Mouse (Mus musculus) spleen, adult 2 months (tissue): ENCODE results near the gene Fastk. TPM values are rescaled to one million over a fixed set of nuclear protein-coding genes. Genes with fewer than 3 reads are reported as not detected.
A peak's percentile ranks its signal among the peaks of the same experiment; 100 is the strongest.

Experiments used
- DNase-seq, 2 experiments: peaks; one replicate each; pipeline versions ENCODE4 v3.0.0 to v3.0.0-alpha.2; 2012 to 2021; ENCODE audit warnings: low spot score in 2 of 2, low read depth in 1 of 2
- H3K27ac ChIP-seq: fragments of 200-500 bp; 2 replicates; pipeline ENCODE4 v1.5.1; 2012; ENCODE audit warnings: low read length, inconsistent platforms; ENCODE audit not compliant: insufficient read depth
- H3K27me3 ChIP-seq: fragments of 200-500 bp; 2 replicates; pipeline ENCODE4 v1.6.1; 2012; ENCODE audit warnings: mild to moderate bottlenecking, moderate library complexity, low read length, inconsistent platforms; ENCODE audit not compliant: control insufficient read depth, insufficient read depth
- H3K36me3 ChIP-seq: fragments of 200-500 bp; 2 replicates; pipeline ENCODE4 v1.6.1; 2012; ENCODE audit warnings: mild to moderate bottlenecking, low read length, inconsistent platforms; ENCODE audit not compliant: control insufficient read depth, insufficient read depth
- H3K4me1 ChIP-seq: fragments of 200-500 bp; 2 replicates; pipeline ENCODE4 v1.6.1; 2011; ENCODE audit warnings: inconsistent platforms; ENCODE audit not compliant: control insufficient read depth, insufficient read depth, insufficient read length
- H3K4me3 ChIP-seq: fragments of 200-500 bp; 2 replicates; pipeline ENCODE4 v1.5.1; 2011; ENCODE audit warnings: mild to moderate bottlenecking, inconsistent platforms; ENCODE audit not compliant: insufficient read depth, insufficient read length; ENCODE audit errors: extremely low read depth
- CTCF ChIP-seq: fragments of 200-500 bp; IDR thresholded peaks from 2 replicates; pipeline ENCODE4 v1.5.1; 2011; ENCODE audit warnings: mild to moderate bottlenecking, inconsistent platforms; ENCODE audit not compliant: insufficient read depth, insufficient read length, insufficient replicate concordance; ENCODE audit errors: extremely low read depth
- POLR2A ChIP-seq: fragments of 200-500 bp; IDR thresholded peaks from 2 replicates; pipeline ENCODE4 v1.6.1; 2011; ENCODE audit warnings: low read depth, low read length, inconsistent platforms
- WGBS: fragments of 180-500 bp; shearing (Covaris S2); methylation state at CpG from one replicate; pipeline ENCODE4 v1.1.7; 2018; 5-methylcytosine and 5-hydroxymethylcytosine counted together
- polyA plus RNA-seq: library from polyadenylated mRNA; depleted of rRNA; stranded (reverse); fragments of >200 nt; gene quantifications from 2 replicates; pipeline ENCODE4 v1.2.3, GENCODE M21; 2012

The Fastk gene
- polyA plus RNA-seq, 1 experiment, result 170 TPM

DNA sequence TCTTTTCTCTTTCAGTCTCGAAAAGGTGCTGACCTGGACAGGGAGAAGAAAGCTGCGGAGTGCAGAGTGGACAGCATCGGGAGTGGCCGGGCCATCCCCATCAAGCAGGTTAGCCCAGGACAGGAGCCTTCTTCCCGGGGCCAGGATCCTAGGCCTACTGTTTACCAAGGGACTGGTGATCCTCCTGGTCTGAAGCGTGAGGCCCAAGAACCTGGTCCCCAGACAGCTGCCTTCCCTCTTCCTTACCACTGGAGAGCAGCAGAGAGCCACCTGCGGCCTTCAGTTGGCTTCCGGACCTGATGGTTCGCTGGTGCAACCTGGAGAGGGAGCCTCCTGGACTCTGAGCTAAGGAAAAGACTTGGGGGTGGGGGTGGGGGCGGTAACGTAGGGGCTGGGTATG, 38.2 kb upstream of the Fastk start:
- no peaks in the 10 kb centered on the region for H3K4me1 ChIP-seq
- WGBS, result 56% methylated on average over 11 of the region's 11 CpGs
- no peaks in the 10 kb centered on the region for H3K27me3 ChIP-seq
- H3K27ac ChIP-seq, result no peak overlapping the region
- TF ChIP-seq CTCF (peak; percentile 75; the same call in 1 of the 2 replicates), POLR2A (no peak)
- DNase-seq, result peak; percentile 9 to 29
- H3K36me3 ChIP-seq, result peaks cover 30% of the 10 kb centered on the region
- no peak overlapping the region for H3K4me3 ChIP-seq

GRCm38 (mm10) chr5:24482247-24483079, 37.4 kb upstream of the Fastk start:
- no peak for DNase-seq
- no peaks in the 10 kb centered on the region for H3K4me1 ChIP-seq
- peaks cover 31% of the 10 kb centered on the region for H3K36me3 ChIP-seq
- H3K27ac ChIP-seq, result no peak overlapping the region
- TF ChIP-seq POLR2A (no peak), CTCF (no peak; the same call in 1 of the 2 replicates)
- H3K27me3 ChIP-seq, result no peaks in the 10 kb centered on the region
- 95% methylated on average over 41 of the region's 41 CpGs for WGBS
- no peak overlapping the region for H3K4me3 ChIP-seq

DNA sequence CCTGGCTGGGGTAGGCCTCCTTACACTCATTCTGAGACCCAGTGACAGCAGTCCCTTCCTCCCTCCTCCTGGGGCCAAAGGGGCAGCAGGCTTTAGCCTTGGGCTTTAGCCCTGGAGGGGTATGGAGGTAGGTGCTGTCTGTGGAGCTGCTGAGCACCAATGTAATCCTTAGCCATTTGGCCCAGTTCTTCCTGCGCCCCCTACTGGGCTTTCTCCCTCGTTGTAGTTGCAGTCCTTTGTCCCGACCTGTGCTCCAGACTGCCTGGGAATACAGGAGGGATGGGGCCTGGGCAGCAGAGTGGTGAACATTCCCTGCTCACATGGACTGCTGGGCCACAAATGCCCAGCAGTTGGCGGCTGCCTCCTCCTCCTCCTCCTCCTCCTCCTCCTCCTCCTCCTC, 36.6 kb upstream of the Fastk start:
- Histone ChIP-seq H3K27me3 (no peaks in the 10 kb centered on the region), H3K4me3 (no peak overlapping the region), H3K36me3 (peaks cover 34% of the 10 kb centered on the region), H3K27ac (no peak overlapping the region), H3K4me1 (no peaks in the 10 kb centered on the region)
- TF ChIP-seq CTCF (peak; percentile 36; the same call in 1 of the 2 replicates), POLR2A (no peak)
- 46% methylated on average over 4 of the region's 4 CpGs for WGBS
- peak in 1 of 2 experiments; percentile 33 for DNase-seq

GRCm38 (mm10) chr5:24477909-24478308, 32.8 kb upstream of the Fastk start:
- DNase-seq, result no peak
- H3K4me3 ChIP-seq, result no peak overlapping the region
- H3K27ac ChIP-seq, result no peak overlapping the region
- peaks cover 10% of the 10 kb centered on the region for H3K4me1 ChIP-seq
- no peak for TF ChIP-seq CTCF
- no peak for TF ChIP-seq POLR2A
- WGBS, result 95% methylated on average over 9 of the region's 9 CpGs
- H3K27me3 ChIP-seq, result peaks cover 11% of the 10 kb centered on the region
- peaks cover 33% of the 10 kb centered on the region for H3K36me3 ChIP-seq

DNA sequence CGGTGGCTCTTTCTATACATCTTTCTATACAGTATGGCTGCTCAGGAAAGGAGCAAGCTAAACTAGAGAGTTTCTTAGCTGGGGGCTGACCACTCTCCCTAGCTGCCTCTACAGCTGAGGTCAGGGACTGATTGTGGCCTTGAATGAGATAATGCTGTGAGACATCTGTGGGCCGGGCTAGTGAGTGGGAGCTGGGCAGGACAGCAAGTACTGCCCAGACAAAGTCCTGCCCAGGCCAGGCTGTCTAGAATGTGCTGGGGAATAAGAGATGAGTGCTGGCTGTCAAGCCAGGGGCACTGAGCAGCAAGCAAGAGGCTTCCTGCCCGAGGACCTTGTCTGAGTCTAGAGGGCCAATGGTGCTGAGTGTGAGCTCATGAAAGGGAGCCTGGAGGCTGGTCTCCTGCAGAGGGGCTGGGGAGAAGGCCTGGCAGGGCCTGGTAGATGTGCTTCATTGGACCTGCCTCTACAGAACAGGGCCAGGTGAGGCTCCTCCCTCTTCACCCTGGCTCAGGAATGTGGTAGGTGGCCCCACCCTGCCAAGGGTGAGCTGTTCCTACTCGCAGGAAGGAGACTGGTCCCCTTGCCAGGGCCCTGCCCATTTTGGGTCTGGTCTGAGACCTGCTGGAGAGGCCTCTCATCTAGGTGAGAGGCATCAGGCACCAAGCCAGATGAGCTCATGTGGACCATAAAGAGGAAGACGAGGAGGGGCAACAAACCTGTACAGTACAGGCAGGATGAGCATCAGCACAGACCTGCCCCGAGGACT, 30.6 kb upstream of the Fastk start:
- H3K27ac ChIP-seq, result no peak overlapping the region
- WGBS, result 89% methylated on average over 6 of the region's 6 CpGs
- peaks cover 10% of the 10 kb centered on the region for H3K4me1 ChIP-seq
- TF ChIP-seq POLR2A (no peak), CTCF (no peak)
- H3K27me3 ChIP-seq, result peaks cover 11% of the 10 kb centered on the region
- peaks cover 24% of the 10 kb centered on the region for H3K36me3 ChIP-seq
- no peak overlapping the region for H3K4me3 ChIP-seq
- no peak for DNase-seq

DNA sequence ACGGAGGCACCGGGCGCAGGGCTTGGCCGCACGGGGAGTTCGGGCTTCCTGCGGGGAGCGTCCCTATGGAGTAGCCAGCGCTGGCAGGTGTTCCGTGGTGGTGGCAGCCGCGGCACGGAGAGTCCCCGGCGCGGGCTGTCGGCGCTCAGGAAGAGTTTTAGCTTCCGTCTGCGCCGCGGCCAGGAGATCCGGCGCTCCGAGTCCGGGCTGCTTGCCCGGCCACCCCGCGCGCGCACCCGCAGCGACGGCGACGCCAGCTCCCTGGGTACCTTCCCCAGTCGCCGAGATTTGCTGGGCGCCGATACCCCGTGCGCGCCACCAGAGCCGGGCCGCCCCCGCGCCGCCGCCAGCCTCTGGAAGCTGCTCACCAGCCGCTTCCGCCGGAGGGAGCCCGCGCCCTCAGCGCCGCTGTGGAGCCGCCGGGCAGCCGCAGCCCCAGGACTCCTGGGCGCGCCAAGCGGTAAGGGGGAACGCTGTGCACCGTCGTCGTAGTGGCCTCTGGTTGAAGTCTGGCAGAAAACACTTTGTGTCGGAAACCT, 29.7 kb upstream of the Fastk start:
- 9% methylated on average over 67 of the region's 67 CpGs for WGBS
- DNase-seq, result no peak
- peaks cover 16% of the 10 kb centered on the region for H3K36me3 ChIP-seq

More for the DNA sequence above, 29.7 kb upstream of the Fastk start:
- H3K27ac ChIP-seq, result no peak overlapping the region
- H3K4me3 ChIP-seq, result peak overlapping the region; percentile 27; the same call in 1 of the 2 replicates
- peaks cover 11% of the 10 kb centered on the region for H3K27me3 ChIP-seq
- TF ChIP-seq POLR2A (no peak), CTCF (no peak)
- peaks cover 10% of the 10 kb centered on the region for H3K4me1 ChIP-seq
